Mouse (Mus musculus) cortical plate, adult 2 months (tissue): ENCODE measurements at regions not wholly inside any gene's neighbourhood (a gene's known extent, or its start where the extent isn't known, plus 50 kb on each side); places are given as distances from the start of the nearest gene placed in this dataset.

Source experiments
- CTCF ChIP-seq: fragments of 200-500 bp; IDR thresholded peaks from 2 replicates; pipeline ENCODE4 v1.5.1; 2011; ENCODE audit warnings: mild to moderate bottlenecking, control low read depth, low read length; ENCODE audit not compliant: insufficient read depth; ENCODE audit errors: extremely low read depth
- POLR2A ChIP-seq: fragments of 200-500 bp; IDR thresholded peaks from 2 replicates; pipeline ENCODE4 v1.6.1; 2011; ENCODE audit warnings: mild to moderate bottlenecking, low read length, control low read depth; ENCODE audit not compliant: insufficient read depth; ENCODE audit errors: extremely low read depth

DNA sequence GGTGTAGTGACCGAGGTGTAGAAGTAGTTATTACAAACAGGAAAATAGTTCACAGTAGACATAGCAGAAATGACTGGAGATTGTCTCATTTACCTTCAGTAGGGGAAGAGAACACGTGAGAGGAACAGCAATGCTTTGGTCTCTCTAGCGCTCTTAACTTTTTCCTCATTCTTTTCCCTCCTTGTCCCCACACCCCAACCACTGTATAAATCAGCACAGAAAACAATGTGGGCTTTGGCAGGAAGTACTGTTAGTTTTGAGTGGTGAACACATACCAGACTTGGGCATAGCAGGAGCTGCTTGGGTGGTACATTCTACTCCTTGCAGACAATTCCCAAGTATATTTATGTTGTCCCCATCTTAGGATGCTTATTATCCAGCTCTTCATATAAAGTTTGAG, 251.9 kb downstream of the Npr3 start:
- TF ChIP-seq CTCF (no peak), POLR2A (no peak)
